ENCODE assay signal across 9 mouse cellular contexts in genomic region chr14:34574068-34574467, GRCm38 (mm10). TPM values are rescaled to one million over a fixed set of nuclear protein-coding genes. Genes with fewer than 3 reads are reported as not detected.
DNase-seq lines count a peak whose midpoint lies in the region; ATAC-seq and TF ChIP-seq lines count a peak whose summit lies in the region.
"Had no signal": no experiment of that assay in that cellular context is flagged by ENCODE, and none has a peak within 500 bp of the region (broad histone marks: within the 10 kb centered on the region; RNA-seq: fewer than 3 reads in every experiment).

No protein-coding gene starts in this region.

- H3K4me3 ChIP-seq in thymus, adult 2 months (ENCODE audit: control insufficient read depth, insufficient read depth, low read length): no peak overlapping the region
- H3K4me3 ChIP-seq in hindbrain, embryonic 10.5 days: no peak overlapping the region

- peak; percentile 26 for DNase-seq in thymus, postnatal 14 days
- no peak for DNase-seq in thymus, adult 2 months
- DNase-seq in heart, adult 11 months: peak; percentile 98
- peak; percentile 28 to 32 for DNase-seq in kidney, adult 8-10 months
- peak; percentile 75 for DNase-seq in testis, postnatal 10 days (ENCODE audit: low spot score)
- DNase-seq in hindbrain, embryonic 10.5 days (ENCODE audit: low spot score): no peak

- no peaks in the 10 kb centered on the region for H3K36me3 ChIP-seq in thymus, adult 2 months (ENCODE audit: control insufficient read depth, insufficient read depth, low read length)
- no peaks in the 10 kb centered on the region for H3K36me3 ChIP-seq in hindbrain, embryonic 10.5 days

- no peaks in the 10 kb centered on the region for H3K27me3 ChIP-seq in thymus, adult 2 months (ENCODE audit: control insufficient read depth, insufficient read depth, low read length)
- peaks cover 5% of the 10 kb centered on the region; the same call in 1 of the 2 replicates for H3K27me3 ChIP-seq in hindbrain, embryonic 10.5 days (ENCODE audit: insufficient read depth, poor library complexity, severe bottlenecking)

- no peaks in the 10 kb centered on the region for H3K4me1 ChIP-seq in thymus, adult 2 months (replicated peaks; ENCODE audit: control insufficient read depth, insufficient read depth, low read length)
- H3K4me1 ChIP-seq in hindbrain, embryonic 10.5 days (replicated peaks): peaks cover 13% of the 10 kb centered on the region

- H3K9me3 ChIP-seq in hindbrain, embryonic 10.5 days: no peaks in the 10 kb centered on the region

- WGBS in thymus, adult 2 months: 85% methylated on average over 2 of the region's 2 CpGs
- WGBS in hindbrain, embryonic 10.5 days: 57% methylated on average over 2 of the region's 2 CpGs

- no peak overlapping the region for H3K27ac ChIP-seq in thymus, adult 2 months (ENCODE audit: control insufficient read depth, insufficient read depth, low read length)
- H3K27ac ChIP-seq in hindbrain, embryonic 10.5 days: no peak overlapping the region
- H3K27ac ChIP-seq: macrophage had no signal

- no peak for ATAC-seq in megakaryocyte, adult 5-6 weeks (ENCODE audit: poor library complexity, severe bottlenecking)

- TF ChIP-seq CTCF in thymus, adult 2 months (IDR thresholded peaks at IDR 0.05; ENCODE audit: borderline replicate concordance, control insufficient read depth, extremely low read depth, insufficient read depth, low read length, poor library complexity): no peak

- TF ChIP-seq POLR2A in thymus, adult 2 months (IDR thresholded peaks at IDR 0.05; ENCODE audit: control insufficient read depth, extremely low read depth, insufficient read depth, low read length, poor library complexity): no peak

RNA-seq across cellular contexts. Expression of gene Ldb3, which starts 14.4 kb away (rescaled TPM):
- 6.6 and 63.0 TPM in 2 replicates for polyA plus RNA-seq in thymus, adult 2 months (2012; rRNA removed)
- not detected in 2 replicates for total RNA-seq in megakaryocyte, adult 5-6 weeks (2015)
- total RNA-seq in megakaryocyte, adult 5-6 weeks (2017): not detected in 2 replicates
- 0.09 and 0.36 TPM in 2 replicates for polyA plus RNA-seq in hindbrain, embryonic 10.5 days (2016; fragmentation: Nextera tagmentation; extraction: Ambion mirVana)
- polyA plus RNA-seq: macrophage had no signal

RNA-seq across cellular contexts. Expression of gene Opn4, which starts 25.9 kb away (rescaled TPM):
- polyA plus RNA-seq in thymus, adult 2 months (2012; rRNA removed): 0.22 and 1.1 TPM in 2 replicates
- total RNA-seq in megakaryocyte, adult 5-6 weeks (2015): not detected in 2 replicates
- total RNA-seq in megakaryocyte, adult 5-6 weeks (2017): not detected in 2 replicates
- polyA plus RNA-seq in hindbrain, embryonic 10.5 days (2016; fragmentation: Nextera tagmentation; extraction: Ambion mirVana): 0.21 TPM in 1 of 2 replicates, not detected in the other
- polyA plus RNA-seq: embryonic facial prominence, embryonic 11.5 days; macrophage had no signal

RNA-seq across cellular contexts. Expression of gene 9230112D13Rik, which starts 51.5 kb away (rescaled TPM):
- not detected in 2 replicates for polyA plus RNA-seq in thymus, adult 2 months (2012; rRNA removed)
- not detected in 2 replicates for total RNA-seq in megakaryocyte, adult 5-6 weeks (2015)
- not detected in 2 replicates for total RNA-seq in megakaryocyte, adult 5-6 weeks (2017)
- polyA plus RNA-seq in hindbrain, embryonic 10.5 days (2016; fragmentation: Nextera tagmentation; extraction: Ambion mirVana): not detected in 2 replicates
- polyA plus RNA-seq: embryonic facial prominence, embryonic 11.5 days; macrophage had no signal

Comparison
In these comparisons a context has a peak if more than half of its experiments do, and no peak if none do; other contexts are left out.
1. DNase-seq: peak in thymus, postnatal 14 days (single experiment), heart, adult 11 months (single experiment), kidney, adult 8-10 months (2 of 2) and testis, postnatal 10 days (single experiment); none in thymus, adult 2 months (single experiment) and hindbrain, embryonic 10.5 days (single experiment).